Mouse (Mus musculus): ENCODE data around the gene Ccdc152. TPM values are rescaled to one million over a fixed set of nuclear protein-coding genes. Genes with fewer than 3 reads are reported as not detected.

The Ccdc152 gene
- total RNA-seq, 1 experiment: 0.76 TPM

GRCm38 (mm10) chr15:3273191-3273590 is 30.1 kb downstream of the Ccdc152 start:
- no peaks in the 10 kb centered on the region for H3K36me3 ChIP-seq (ENCODE audit: control insufficient read depth, insufficient read depth, low read length, poor library complexity, severe bottlenecking)
- H3K27ac ChIP-seq (ENCODE audit: insufficient read depth, low read depth, low read length, poor library complexity, severe bottlenecking): no peak overlapping the region
- TF ChIP-seq ZNF384 (IDR thresholded peaks at IDR 0.05; ENCODE audit: low read depth, low read length) (no peak), HCFC1 (IDR thresholded peaks at IDR 0.05; ENCODE audit: borderline replicate concordance, insufficient read depth, low read length) (no peak), CHD2 (IDR thresholded peaks at IDR 0.05; ENCODE audit: low read depth, low read length) (no peak), MAFK (IDR thresholded peaks at IDR 0.05; ENCODE audit: insufficient read depth, low read depth, low read length) (no peak), ZC3H11A (IDR thresholded peaks at IDR 0.05; ENCODE audit: borderline replicate concordance, low read depth, low read length) (no peak)
- 0 out of 2 replicates have a peak overlapping the region, but pooled peaks have one; percentile 24 for H3K9ac ChIP-seq (ENCODE audit: insufficient read depth, low read depth, low read length, poor library complexity, severe bottlenecking)
- peaks cover 0 to 12% of the 10 kb centered on the region in 2 experiments; a peak in 2 of 4 replicates for H3K4me1 ChIP-seq (ENCODE audit: control insufficient read depth in 2 of 2, insufficient read depth in 2 of 2, low read length in 2 of 2, poor library complexity in 1 of 2)
- no peak for DNase-seq (ENCODE audit: low read depth, low spot score)
- in situ Hi-C loops (cut with MboI; ENCODE audit: low sequenced_read_pairs in 2 of 2, unreplicated experiment in 2 of 2): no loop called here
- H3K9me3 ChIP-seq (ENCODE audit: control insufficient read depth, insufficient read depth, low read depth, low read length): no peaks in the 10 kb centered on the region
- H3K4me3 ChIP-seq (ENCODE audit: insufficient read depth in 1 of 2, low read depth in 1 of 2, low read length in 2 of 2, poor library complexity in 1 of 2, severe bottlenecking in 1 of 2): no peak overlapping the region

GRCm38 (mm10) chr15:3271216-3271615 is 32.1 kb downstream of the Ccdc152 start:
- Histone ChIP-seq H3K9ac (ENCODE audit: insufficient read depth, low read depth, low read length, poor library complexity, severe bottlenecking) (no peak overlapping the region), H3K27ac (ENCODE audit: insufficient read depth, low read depth, low read length, poor library complexity, severe bottlenecking) (no peak overlapping the region), H3K4me3 (ENCODE audit: insufficient read depth in 1 of 2, low read depth in 1 of 2, low read length in 2 of 2, poor library complexity in 1 of 2, severe bottlenecking in 1 of 2) (peak overlapping the region in 1 of 2 experiments; percentile 57; a peak in 1 of 4 replicates), H3K4me1 (ENCODE audit: control insufficient read depth in 2 of 2, insufficient read depth in 2 of 2, low read length in 2 of 2, poor library complexity in 1 of 2) (peaks cover 0 to 12% of the 10 kb centered on the region in 2 experiments; a peak in 2 of 4 replicates), H3K9me3 (ENCODE audit: control insufficient read depth, insufficient read depth, low read depth, low read length) (no peaks in the 10 kb centered on the region), H3K36me3 (ENCODE audit: control insufficient read depth, insufficient read depth, low read length, poor library complexity, severe bottlenecking) (no peaks in the 10 kb centered on the region)
- in situ Hi-C loops (cut with MboI; ENCODE audit: low sequenced_read_pairs in 2 of 2, unreplicated experiment in 2 of 2): no loop called here
- DNase-seq (ENCODE audit: low read depth, low spot score): no peak
- TF ChIP-seq ZNF384 (IDR thresholded peaks at IDR 0.05; ENCODE audit: low read depth, low read length) (0 out of 2 replicates have a peak, but pooled peaks have one; percentile 43), CHD2 (IDR thresholded peaks at IDR 0.05; ENCODE audit: low read depth, low read length) (no peak)

GRCm38 (mm10) chr15:3270646-3271077 is 32.7 kb downstream of the Ccdc152 start:
- peak overlapping the region; percentile 37 to 57; a peak in 3 of 4 replicates for H3K4me3 ChIP-seq (ENCODE audit: insufficient read depth in 1 of 2, low read depth in 1 of 2, low read length in 2 of 2, poor library complexity in 1 of 2, severe bottlenecking in 1 of 2)
- TF ChIP-seq MAFK (IDR thresholded peaks at IDR 0.05; ENCODE audit: insufficient read depth, low read depth, low read length) (no peak), ZC3H11A (IDR thresholded peaks at IDR 0.05; ENCODE audit: borderline replicate concordance, low read depth, low read length) (no peak), ZNF384 (IDR thresholded peaks at IDR 0.05; ENCODE audit: low read depth, low read length) (no peak), HCFC1 (IDR thresholded peaks at IDR 0.05; ENCODE audit: borderline replicate concordance, insufficient read depth, low read length) (no peak), CHD2 (IDR thresholded peaks at IDR 0.05; ENCODE audit: low read depth, low read length) (no peak)
- in situ Hi-C loops (cut with MboI; ENCODE audit: low sequenced_read_pairs in 2 of 2, unreplicated experiment in 2 of 2): no loop called here
- H3K9ac ChIP-seq (ENCODE audit: insufficient read depth, low read depth, low read length, poor library complexity, severe bottlenecking): peak overlapping the region; percentile 71
- H3K9me3 ChIP-seq (ENCODE audit: control insufficient read depth, insufficient read depth, low read depth, low read length): no peaks in the 10 kb centered on the region
- no peaks in the 10 kb centered on the region for H3K36me3 ChIP-seq (ENCODE audit: control insufficient read depth, insufficient read depth, low read length, poor library complexity, severe bottlenecking)
- peak overlapping the region; percentile 85 for H3K27ac ChIP-seq (ENCODE audit: insufficient read depth, low read depth, low read length, poor library complexity, severe bottlenecking)
- peaks cover 0 to 12% of the 10 kb centered on the region in 2 experiments; a peak in 2 of 4 replicates for H3K4me1 ChIP-seq (ENCODE audit: control insufficient read depth in 2 of 2, insufficient read depth in 2 of 2, low read length in 2 of 2, poor library complexity in 1 of 2)
- DNase-seq (ENCODE audit: low read depth, low spot score): peak; percentile 36

GRCm38 (mm10) chr15:3269996-3270645 is 33.2 kb downstream of the Ccdc152 start:
- Histone ChIP-seq H3K27ac (ENCODE audit: insufficient read depth, low read depth, low read length, poor library complexity, severe bottlenecking) (no peak overlapping the region; the same call in 1 of the 2 replicates), H3K4me1 (ENCODE audit: control insufficient read depth in 2 of 2, insufficient read depth in 2 of 2, low read length in 2 of 2, poor library complexity in 1 of 2) (peaks cover 0 to 12% of the 10 kb centered on the region in 2 experiments; a peak in 2 of 4 replicates), H3K36me3 (ENCODE audit: control insufficient read depth, insufficient read depth, low read length, poor library complexity, severe bottlenecking) (no peaks in the 10 kb centered on the region), H3K9ac (ENCODE audit: insufficient read depth, low read depth, low read length, poor library complexity, severe bottlenecking) (no peak overlapping the region), H3K4me3 (ENCODE audit: insufficient read depth in 1 of 2, low read depth in 1 of 2, low read length in 2 of 2, poor library complexity in 1 of 2, severe bottlenecking in 1 of 2) (peak overlapping the region in 1 of 2 experiments; percentile 57; a peak in 2 of 4 replicates), H3K9me3 (ENCODE audit: control insufficient read depth, insufficient read depth, low read depth, low read length) (no peaks in the 10 kb centered on the region)
- in situ Hi-C loops (cut with MboI; ENCODE audit: low sequenced_read_pairs in 2 of 2, unreplicated experiment in 2 of 2): no loop called here
- DNase-seq (ENCODE audit: low read depth, low spot score): no peak
- TF ChIP-seq HCFC1 (IDR thresholded peaks at IDR 0.05; ENCODE audit: borderline replicate concordance, insufficient read depth, low read length) (no peak), MAFK (IDR thresholded peaks at IDR 0.05; ENCODE audit: insufficient read depth, low read depth, low read length) (no peak), ZNF384 (IDR thresholded peaks at IDR 0.05; ENCODE audit: low read depth, low read length) (no peak), CHD2 (IDR thresholded peaks at IDR 0.05; ENCODE audit: low read depth, low read length) (no peak), ZC3H11A (IDR thresholded peaks at IDR 0.05; ENCODE audit: borderline replicate concordance, low read depth, low read length) (no peak)

Data from ES-E14 (cell line).